Mouse (Mus musculus): Measurements from ENCODE around the gene Btrc. TPM values are rescaled to one million over a fixed set of nuclear protein-coding genes. Genes with fewer than 3 reads are reported as not detected.

The Btrc gene
- polyA plus RNA-seq, 1 experiment, result 71.7 TPM

DNA sequence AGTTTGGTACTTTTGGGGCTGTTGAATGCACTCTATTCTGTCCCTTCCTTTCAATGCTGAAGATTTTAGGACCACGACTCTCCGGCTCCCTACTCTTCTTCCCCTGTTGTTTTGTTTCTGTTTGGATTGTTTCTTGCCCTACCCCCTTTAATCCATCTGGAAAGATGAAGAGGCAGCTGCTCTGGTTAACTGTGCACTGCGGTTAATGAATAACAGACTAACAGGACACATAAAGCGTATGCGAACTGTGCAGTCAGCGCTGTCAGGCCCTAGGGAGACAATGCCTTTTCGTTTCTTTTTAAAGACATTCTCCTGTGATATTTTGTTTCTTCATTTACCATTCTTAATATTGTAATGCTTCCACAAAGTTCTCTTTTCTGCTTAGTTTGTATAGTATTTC is 58.7 kb downstream of the Btrc start:
- DNase-seq (ENCODE audit: extremely low spot score in 1 of 2, low spot score in 1 of 2), result no peak

DNA sequence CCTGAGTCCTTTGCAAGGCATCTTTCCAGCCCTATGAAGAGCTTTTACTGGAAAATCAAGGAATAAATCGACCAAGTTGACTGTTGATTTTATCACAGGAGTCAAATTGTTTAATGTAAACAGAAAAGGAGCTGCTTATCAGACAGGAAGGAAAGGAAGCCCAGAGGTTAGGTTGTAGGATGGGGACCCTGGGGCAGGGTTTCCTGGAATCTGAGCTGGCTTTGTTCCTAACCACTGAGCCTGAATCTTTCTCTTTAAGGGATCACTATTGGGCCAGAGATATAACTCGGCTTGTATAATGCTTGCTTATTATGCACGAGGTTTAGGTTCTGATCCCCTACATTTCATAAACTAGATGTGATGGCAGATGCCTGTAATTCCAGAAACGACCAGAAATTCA is 64.6 kb downstream of the Btrc start:
- no peak for DNase-seq (ENCODE audit: extremely low spot score in 1 of 2, low spot score in 1 of 2)

DNA sequence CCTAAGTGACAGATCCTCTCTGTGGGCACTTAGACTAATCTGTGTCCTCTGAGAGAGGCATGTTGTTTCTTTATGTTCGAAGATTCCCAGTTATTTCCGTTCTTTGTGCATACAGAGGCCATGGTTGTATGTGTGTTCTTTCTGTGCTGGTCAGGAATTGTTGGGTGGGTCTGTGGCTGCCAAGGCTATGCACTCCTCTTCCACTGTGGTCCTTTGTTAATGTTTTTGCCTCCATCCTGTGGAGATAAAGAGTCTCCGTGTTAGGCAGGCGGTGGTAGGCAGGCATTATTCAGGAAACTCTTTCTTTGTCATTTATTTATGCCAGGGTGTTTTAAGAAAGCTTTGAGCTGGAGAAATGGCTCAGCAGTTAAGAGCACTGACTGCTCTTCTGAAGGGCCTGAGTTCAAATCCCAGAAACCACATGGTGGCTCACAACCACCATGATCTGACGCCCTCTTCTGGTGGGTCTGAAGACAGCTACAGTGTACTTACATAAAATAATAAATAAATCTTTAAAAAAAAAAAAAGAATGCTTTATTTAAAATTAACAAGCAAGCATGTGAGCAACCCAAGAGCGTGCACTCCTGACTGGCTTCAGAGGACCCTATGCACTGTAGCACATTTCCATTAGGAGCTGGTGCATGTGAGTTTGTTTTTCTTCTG is 67.6 kb downstream of the Btrc start:
- DNase-seq (ENCODE audit: extremely low spot score in 1 of 2, low spot score in 1 of 2), result no peak

DNA sequence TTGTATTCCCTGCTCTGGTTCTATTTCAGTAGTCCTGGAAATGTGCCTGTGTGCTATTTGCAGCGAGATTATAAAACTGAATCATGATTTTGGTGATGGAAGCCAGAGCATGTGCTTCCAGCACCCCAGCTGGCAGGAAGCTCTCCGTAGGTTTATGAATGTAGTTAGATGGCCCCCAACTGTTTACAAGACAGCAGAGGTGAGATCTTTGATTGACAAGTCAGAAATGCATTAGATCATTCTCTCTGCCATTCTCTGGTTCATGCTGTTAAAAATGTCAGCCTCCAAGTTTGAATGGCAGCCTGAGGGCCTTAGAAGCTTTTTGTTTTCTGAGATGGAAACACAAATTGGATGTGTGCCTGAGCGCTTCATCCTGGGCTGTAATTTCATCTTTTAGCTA is 68.8 kb downstream of the Btrc start:
- DNase-seq (ENCODE audit: extremely low spot score in 1 of 2, low spot score in 1 of 2), result peak; percentile 71 to 85

DNA sequence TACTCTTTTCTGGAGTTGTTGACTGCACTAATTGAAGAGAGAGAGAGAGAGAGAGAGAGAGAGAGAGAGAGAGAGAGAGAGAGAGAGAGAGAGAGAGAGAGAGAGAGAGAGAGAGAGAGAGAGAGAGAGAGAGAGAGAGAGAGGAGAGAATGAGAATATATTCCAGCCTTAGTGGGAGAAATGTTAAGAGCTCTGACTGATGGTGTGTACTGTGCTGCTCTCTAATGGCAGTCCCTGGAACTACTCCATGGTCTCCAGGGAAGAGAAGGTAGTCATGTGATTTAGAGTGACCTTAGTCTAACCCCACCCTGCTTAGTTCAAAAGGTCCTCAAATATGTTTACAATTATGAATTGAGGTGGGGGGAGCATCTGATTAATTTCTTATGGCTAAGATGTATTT is 72.5 kb downstream of the Btrc start:
- DNase-seq (ENCODE audit: extremely low spot score in 1 of 2, low spot score in 1 of 2), result peak; percentile 64 to 88

DNA sequence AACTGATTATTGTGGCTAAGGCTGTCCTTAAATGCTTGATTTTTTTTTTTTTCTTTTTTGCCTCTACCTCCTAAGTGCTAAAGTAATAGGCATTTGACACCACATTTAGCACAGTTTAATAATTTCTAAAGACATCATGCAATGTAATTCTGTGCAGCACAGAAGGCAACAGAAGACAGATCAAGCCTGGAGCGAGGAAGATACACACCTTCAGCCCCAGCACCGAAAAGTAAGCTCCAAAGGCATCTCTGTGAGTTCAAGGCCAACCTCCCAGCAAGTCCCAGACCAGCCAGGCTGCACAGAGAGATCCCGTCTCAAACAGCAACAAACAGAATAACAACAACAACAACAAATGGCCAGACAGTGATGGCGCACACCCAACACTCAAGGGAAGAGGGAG is 73.6 kb downstream of the Btrc start:
- DNase-seq (ENCODE audit: extremely low spot score in 1 of 2, low spot score in 1 of 2), result no peak

DNA sequence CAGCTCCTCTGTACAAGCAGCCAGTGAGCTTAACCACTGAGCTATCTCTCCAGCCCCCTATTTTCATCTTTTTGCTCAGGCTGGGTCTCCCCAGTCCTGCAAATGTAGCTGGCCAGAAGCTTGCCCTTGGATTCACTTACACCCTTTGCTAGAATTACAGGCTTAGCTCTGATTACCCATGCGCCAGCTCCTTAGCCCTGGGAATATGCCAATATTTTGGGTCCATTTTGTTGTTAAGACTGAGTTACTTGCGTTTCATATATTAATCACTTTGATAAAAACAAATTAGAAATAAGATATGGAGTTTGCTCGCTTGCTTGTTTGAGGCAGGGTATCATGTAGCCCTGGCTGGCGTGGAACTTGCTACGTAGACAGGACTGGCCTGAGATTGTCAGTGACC is 74.7 kb downstream of the Btrc start:
- no peak for DNase-seq (ENCODE audit: extremely low spot score in 1 of 2, low spot score in 1 of 2)

GRCm38 (mm10) chr19:45438928-45439846 is 75.7 kb downstream of the Btrc start:
- no peak for DNase-seq (ENCODE audit: extremely low spot score in 1 of 2, low spot score in 1 of 2)

DNA sequence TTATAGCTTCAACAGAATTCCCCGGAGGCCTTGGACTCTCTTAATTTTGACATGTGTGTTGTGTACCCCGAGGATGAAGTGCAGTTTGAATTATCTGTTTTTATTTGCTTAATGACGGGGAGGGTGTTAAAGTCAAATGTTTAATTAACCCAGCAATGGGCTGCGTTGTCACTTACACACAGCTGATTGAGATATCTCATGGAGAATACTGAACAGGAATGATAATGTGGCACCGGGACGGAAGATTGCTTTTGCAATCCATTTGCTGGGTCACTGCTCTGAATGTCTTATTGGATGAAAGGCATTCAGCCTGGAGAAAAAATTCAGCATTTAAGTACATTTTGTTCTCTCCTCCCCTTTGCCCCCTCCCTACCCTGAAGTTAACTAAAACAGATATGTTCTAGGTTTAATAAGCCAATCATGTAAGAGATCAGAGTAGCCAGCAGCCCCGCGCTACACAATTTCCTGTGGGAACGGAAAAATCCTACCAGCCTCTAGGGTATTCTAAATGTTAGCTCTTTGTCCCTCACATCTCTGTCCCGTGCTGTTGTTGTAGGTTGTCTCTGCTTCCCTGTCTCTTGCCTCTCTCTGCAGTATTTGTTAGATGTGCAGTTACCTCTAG is 77.1 kb downstream of the Btrc start:
- DNase-seq (ENCODE audit: extremely low spot score in 1 of 2, low spot score in 1 of 2), result no peak

DNA sequence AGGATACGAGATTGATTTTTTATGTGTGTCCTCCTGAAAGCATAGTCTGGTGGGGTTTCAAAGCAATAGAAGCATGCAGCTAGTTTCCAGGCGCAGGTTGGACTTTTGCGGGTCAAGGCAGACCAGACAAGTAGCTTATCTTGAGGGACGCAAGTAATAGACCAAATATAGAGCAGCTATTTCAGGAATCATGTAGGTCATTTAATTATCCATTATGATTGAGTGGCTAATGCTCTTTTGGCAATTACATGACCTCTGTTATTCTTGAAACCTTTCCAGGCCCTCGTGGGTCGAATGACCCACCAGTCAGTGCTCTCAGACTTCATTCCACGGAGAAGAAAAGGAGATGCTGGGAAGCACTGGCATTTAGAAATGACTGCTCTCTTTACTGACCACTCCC is 78.2 kb downstream of the Btrc start:
- DNase-seq (ENCODE audit: extremely low spot score in 1 of 2, low spot score in 1 of 2), result no peak

- no peak for DNase-seq (ENCODE audit: extremely low spot score in 1 of 2, low spot score in 1 of 2)
Observed at GRCm38 (mm10) chr19:45445253-45445933, 81.9 kb downstream of the Btrc start.

DNA sequence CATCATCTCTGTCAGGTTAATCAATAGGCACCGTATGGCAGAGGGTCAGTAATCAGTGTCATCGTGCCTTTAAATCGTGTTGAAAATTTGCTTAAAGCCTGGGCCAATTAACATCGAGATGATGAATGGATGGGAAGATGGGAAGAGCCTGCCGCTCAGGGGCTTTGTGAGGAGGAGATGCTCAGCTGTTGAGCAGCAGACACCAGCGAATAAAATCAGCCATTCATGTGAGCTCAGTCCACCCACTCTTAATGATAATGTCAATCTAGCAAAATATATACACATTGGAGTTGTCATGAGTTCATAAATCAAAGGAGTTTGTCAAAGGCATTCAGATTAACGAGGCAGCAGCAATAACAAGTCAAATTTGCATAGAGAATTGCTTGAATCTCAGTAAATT is 83.1 kb downstream of the Btrc start:
- no peak for DNase-seq (ENCODE audit: extremely low spot score in 1 of 2, low spot score in 1 of 2)

GRCm38 (mm10) chr19:45447222-45447621 is 83.7 kb downstream of the Btrc start:
- no peak for DNase-seq (ENCODE audit: extremely low spot score in 1 of 2, low spot score in 1 of 2)

DNA sequence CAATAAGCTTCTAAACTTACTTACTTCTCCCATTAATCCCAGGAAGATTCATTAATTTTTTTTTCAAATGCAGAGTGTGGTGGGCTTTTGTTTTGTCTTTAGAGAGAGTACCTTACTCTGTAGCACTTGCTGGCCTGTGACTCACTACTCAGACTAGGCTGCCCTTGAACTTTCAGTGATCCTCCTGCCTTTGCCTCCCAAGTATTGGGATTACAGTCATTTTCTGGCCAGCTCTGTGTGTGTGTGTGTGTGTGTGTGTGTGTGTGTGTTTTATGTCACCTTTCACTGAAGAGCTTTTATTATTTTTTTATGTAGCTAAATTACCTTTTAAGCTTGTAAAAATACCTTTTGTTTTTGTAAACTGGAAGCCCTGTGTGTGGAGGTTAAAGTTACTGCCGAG is 84.4 kb downstream of the Btrc start:
- no peak for DNase-seq (ENCODE audit: extremely low spot score in 1 of 2, low spot score in 1 of 2)

DNA sequence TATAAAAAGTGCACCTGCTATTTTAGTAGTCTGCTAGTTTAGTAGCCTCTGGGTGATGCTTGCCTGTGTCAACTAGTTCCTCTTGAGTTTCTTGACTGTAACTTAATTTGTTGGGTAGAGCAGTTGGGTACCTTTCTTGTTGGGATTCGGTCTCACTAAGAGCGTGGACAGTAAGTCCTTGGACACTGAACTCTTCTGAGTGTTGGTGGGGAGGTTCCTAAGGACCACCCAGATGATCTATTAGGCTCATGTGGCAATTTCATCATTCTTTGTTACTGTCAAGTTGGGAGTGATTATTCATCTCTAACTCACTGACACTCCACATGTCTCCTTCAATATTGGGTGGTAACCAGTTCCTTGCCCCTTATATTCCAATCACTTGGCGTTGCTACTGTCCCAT is 90.9 kb downstream of the Btrc start:
- no peak for DNase-seq (ENCODE audit: extremely low spot score in 1 of 2, low spot score in 1 of 2)

DNA sequence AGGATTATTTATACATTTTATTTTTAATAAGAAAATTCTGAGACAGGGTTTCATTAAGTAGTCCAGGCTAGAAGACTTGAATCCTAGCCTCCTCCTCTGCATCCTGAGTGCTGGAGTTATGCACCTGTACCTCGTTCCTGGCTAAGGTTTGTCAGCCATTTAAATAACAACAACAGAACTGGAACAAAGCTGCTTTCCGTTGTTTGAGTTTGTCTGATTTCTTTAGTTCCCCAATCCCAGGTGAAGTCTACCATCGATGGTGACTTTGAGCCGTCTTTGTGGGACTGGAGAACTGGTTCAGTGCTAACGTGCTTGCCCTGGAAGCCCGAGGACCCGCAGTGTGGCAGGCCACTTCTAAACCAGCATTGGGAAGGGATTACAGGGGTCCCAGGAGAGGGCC is 93.4 kb downstream of the Btrc start:
- no peak for DNase-seq (ENCODE audit: extremely low spot score in 1 of 2, low spot score in 1 of 2)

DNA sequence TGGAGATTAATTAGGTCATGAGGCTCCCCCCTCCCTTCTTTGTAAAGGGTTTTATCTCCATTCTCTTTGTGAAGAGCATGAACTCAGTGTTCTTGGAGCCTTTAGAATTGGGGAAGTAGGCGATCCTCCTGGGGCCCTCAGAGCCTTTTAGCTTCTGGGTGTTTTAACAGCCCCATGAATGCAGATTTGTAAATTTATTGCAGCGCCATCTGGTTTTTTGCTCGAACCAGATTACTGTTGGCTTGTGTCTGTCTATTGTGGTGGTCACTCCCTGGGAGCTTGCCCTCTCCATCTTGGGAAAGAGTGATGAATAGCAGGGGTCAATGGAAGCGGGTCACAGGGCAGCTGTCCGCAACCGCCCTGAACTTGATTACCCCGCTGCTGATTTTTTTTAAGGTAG is 95.2 kb downstream of the Btrc start:
- DNase-seq (ENCODE audit: extremely low spot score in 1 of 2, low spot score in 1 of 2), result no peak

GRCm38 (mm10) chr19:45459931-45460665 is 96.6 kb downstream of the Btrc start:
- no peak for DNase-seq (ENCODE audit: extremely low spot score in 1 of 2, low spot score in 1 of 2)

- peak in 1 of 2 experiments; percentile 42 for DNase-seq (ENCODE audit: extremely low spot score in 1 of 2, low spot score in 1 of 2)
Observed at GRCm38 (mm10) chr19:45460749-45461736, 97.5 kb downstream of the Btrc start.
